Mouse (Mus musculus) MEL (cell line): ENCODE data around the gene Tent5b. TPM values are rescaled to one million over a fixed set of nuclear protein-coding genes. Genes with fewer than 3 reads are reported as not detected.
A peak's percentile ranks its signal among the peaks of the same experiment; 100 is the strongest.

Experiments
- DNase-seq: peaks from one replicate; pipeline ENCODE4 v3.0.0; 2011; ENCODE audit warnings: low read depth, low spot score
- H3K27ac ChIP-seq: 2 replicates; pipeline ENCODE4 v1.5.1; 2012; ENCODE audit warnings: low read depth, mild to moderate bottlenecking, control low read depth, low read length, moderate library complexity; ENCODE audit not compliant: control insufficient read depth
- H3K27me3 ChIP-seq, 2 experiments: fragments of 150-350 bp in 1 of 2; sonication (generic) in 1 of 2; 2 replicates each; pipeline ENCODE4 v1.6.1; 2012; ENCODE audit warnings: low read length in 2 of 2, mild to moderate bottlenecking in 2 of 2, improper control_type of control experiment in 1 of 2, moderate library complexity in 1 of 2; ENCODE audit not compliant: insufficient read depth in 2 of 2, control insufficient read depth in 1 of 2
- H3K36me3 ChIP-seq, 2 experiments: 2 replicates each; pipeline ENCODE4 v1.6.1; 2012 to 2014; ENCODE audit warnings: low read length in 2 of 2, improper control_type of control experiment in 1 of 2, inconsistent platforms in 1 of 2, mild to moderate bottlenecking in 1 of 2; ENCODE audit not compliant: insufficient read depth in 2 of 2, control insufficient read depth in 1 of 2
- H3K4me1 ChIP-seq, 2 experiments: fragments of 150-350 bp in 1 of 2; sonication (generic) in 1 of 2; 2 replicates each; pipeline ENCODE4 v1.6.1; 2012; ENCODE audit warnings: low read length in 2 of 2, improper control_type of control experiment in 1 of 2, mild to moderate bottlenecking in 1 of 2; ENCODE audit not compliant: insufficient read depth in 2 of 2, control insufficient read depth in 1 of 2
- H3K4me3 ChIP-seq, 2 experiments: fragments of 150-350 bp in 1 of 2; sonication (generic) in 1 of 2; 2 replicates each; pipeline ENCODE4 v1.5.1; 2012; ENCODE audit warnings: low read depth in 2 of 2, low read length in 2 of 2, mild to moderate bottlenecking in 2 of 2, moderate library complexity in 2 of 2, control low read depth in 1 of 2, improper control_type of control experiment in 1 of 2; ENCODE audit not compliant: control insufficient read depth in 1 of 2, insufficient read depth in 1 of 2
- H3K79me2 ChIP-seq: 2 replicates; pipeline ENCODE4 v1.6.1; 2012; ENCODE audit warnings: mild to moderate bottlenecking, low read length, moderate library complexity; ENCODE audit not compliant: control insufficient read depth, poor library complexity, insufficient read depth
- H3K9ac ChIP-seq: 2 replicates; pipeline ENCODE4 v1.6.1; 2012; ENCODE audit warnings: low read depth, mild to moderate bottlenecking, control low read depth, low read length, moderate library complexity; ENCODE audit not compliant: control insufficient read depth, poor library complexity, severe bottlenecking
- H3K9me3 ChIP-seq: fragments of 150-350 bp; sonication (generic); replicated peaks from 2 replicates; pipeline ENCODE4 v1.6.1; 2012; ENCODE audit warnings: mild to moderate bottlenecking, low read length, improper control_type of control experiment, moderate library complexity; ENCODE audit not compliant: insufficient read depth
- BHLHE40 ChIP-seq: IDR thresholded peaks from 2 replicates; pipeline ENCODE4 v1.6.1; 2012; ENCODE audit warnings: low read depth, mild to moderate bottlenecking, inconsistent platforms, low read length, improper control_type of control experiment, borderline replicate concordance
- CHD1 ChIP-seq: IDR thresholded peaks from 2 replicates; pipeline ENCODE4 v1.6.1; 2012; ENCODE audit warnings: low read depth, mild to moderate bottlenecking, inconsistent platforms, low read length, improper control_type of control experiment
- E2F4 ChIP-seq: IDR thresholded peaks from 2 replicates; pipeline ENCODE4 v1.6.1; 2011; ENCODE audit warnings: low read depth, low read length, improper control_type of control experiment, borderline replicate concordance
- ELF1 ChIP-seq: IDR thresholded peaks from 2 replicates; pipeline ENCODE4 v1.6.1; 2014; ENCODE audit warnings: low read depth, mild to moderate bottlenecking, inconsistent platforms, low read length, improper control_type of control experiment, moderate library complexity
- EP300 ChIP-seq, 2 experiments: IDR thresholded peaks; 2 replicates each; pipeline ENCODE4 v1.6.1; 2011; ENCODE audit warnings: improper control_type of control experiment in 2 of 2, low read length in 2 of 2, low read depth in 1 of 2, mild to moderate bottlenecking in 1 of 2
- GATA1 ChIP-seq: IDR thresholded peaks from 2 replicates; pipeline ENCODE4 v1.6.1; 2011; ENCODE audit warnings: low read depth, low read length, improper control_type of control experiment
- JUND ChIP-seq: IDR thresholded peaks from 2 replicates; pipeline ENCODE4 v1.6.1; 2011; ENCODE audit warnings: low read depth, mild to moderate bottlenecking, improper control_type of control experiment, low read length
- KAT2A ChIP-seq: conservative IDR thresholded peaks from 2 replicates; pipeline ENCODE4 v1.6.1; 2012; ENCODE audit warnings: low read depth, low read length, improper control_type of control experiment, inconsistent platforms
- NELFE ChIP-seq: IDR thresholded peaks from 2 replicates; pipeline ENCODE4 v1.6.1; 2011; ENCODE audit warnings: low read depth, low read length, improper control_type of control experiment
- NRF1 ChIP-seq: IDR thresholded peaks from 2 replicates; pipeline ENCODE4 v1.6.1; 2014; ENCODE audit warnings: low read depth, mild to moderate bottlenecking, inconsistent platforms, low read length, improper control_type of control experiment, moderate library complexity; ENCODE audit not compliant: poor library complexity, insufficient read depth, severe bottlenecking
- POLR2A ChIP-seq, 2 experiments: IDR thresholded peaks; 2 replicates each; pipeline ENCODE4 v1.6.1; 2011 to 2012; ENCODE audit warnings: low read length in 2 of 2, mild to moderate bottlenecking in 2 of 2, control low read depth in 1 of 2, improper control_type of control experiment in 1 of 2, low read depth in 1 of 2, moderate library complexity in 1 of 2; ENCODE audit not compliant: control insufficient read depth in 1 of 2, insufficient read depth in 1 of 2, poor library complexity in 1 of 2
- POLR2AphosphoS2 ChIP-seq: IDR thresholded peaks from 2 replicates; pipeline ENCODE4 v1.6.1; 2011; ENCODE audit warnings: low read length, improper control_type of control experiment
- RCOR1 ChIP-seq: IDR thresholded peaks from 2 replicates; pipeline ENCODE4 v1.6.1; 2012; ENCODE audit warnings: low read depth, mild to moderate bottlenecking, inconsistent platforms, low read length, improper control_type of control experiment
- SIN3A ChIP-seq: IDR thresholded peaks from 2 replicates; pipeline ENCODE4 v1.6.1; 2012; ENCODE audit warnings: low read length, improper control_type of control experiment, inconsistent platforms
- TAL1 ChIP-seq: IDR thresholded peaks from 2 replicates; pipeline ENCODE4 v1.6.1; 2012; ENCODE audit warnings: mild to moderate bottlenecking, inconsistent platforms, low read length, moderate library complexity, mixed read lengths
- TBP ChIP-seq: IDR thresholded peaks from 2 replicates; pipeline ENCODE4 v1.8.0; 2011; ENCODE audit warnings: low read depth, low read length, improper control_type of control experiment
- TCF12 ChIP-seq: IDR thresholded peaks from 2 replicates; pipeline ENCODE4 v1.6.1; 2014; ENCODE audit warnings: low read depth, mild to moderate bottlenecking, inconsistent platforms, low read length, improper control_type of control experiment, moderate library complexity
- UBTF ChIP-seq: IDR thresholded peaks from 2 replicates; pipeline ENCODE4 v1.6.1; 2012; ENCODE audit warnings: low read depth, mild to moderate bottlenecking, inconsistent platforms, low read length, improper control_type of control experiment, moderate library complexity, borderline replicate concordance; ENCODE audit not compliant: insufficient read depth
- USF1 ChIP-seq: IDR thresholded peaks from 2 replicates; pipeline ENCODE4 v1.6.1; 2014; ENCODE audit warnings: low read depth, mild to moderate bottlenecking, inconsistent platforms, low read length, improper control_type of control experiment, moderate library complexity
- ZC3H11A ChIP-seq: IDR thresholded peaks from 2 replicates; pipeline ENCODE4 v1.6.1; 2012; ENCODE audit warnings: low read depth, mild to moderate bottlenecking, inconsistent platforms, low read length, improper control_type of control experiment
- ZMIZ1 ChIP-seq: IDR thresholded peaks from 2 replicates; pipeline ENCODE4 v1.6.1; 2012; ENCODE audit warnings: low read depth, mild to moderate bottlenecking, inconsistent platforms, low read length, improper control_type of control experiment, moderate library complexity
- polyA plus RNA-seq, 2 experiments: library from polyadenylated mRNA; stranded (reverse) in 1 of 2; unstranded in 1 of 2; fragments of >175 nt in 1 of 2; fragments of >200 nt in 1 of 2; gene quantifications; 2 replicates each; pipeline versions ENCODE4 v1.2.1 to v1.2.4; 2012; ENCODE audit warnings: low replicate concordance in 2 of 2, low read depth in 1 of 2; ENCODE audit not compliant: insufficient read length in 2 of 2, insufficient read depth in 1 of 2, missing spikeins in 1 of 2
- total RNA-seq: library from RNA; depleted of rRNA; stranded (reverse); fragments of 300-350 nt; gene quantifications from 2 replicates; pipeline ENCODE4 v1.2.3, GENCODE M21; 2012

Gene Tent5b
- total and polyA plus RNA-seq, 3 experiments, result 2.5 to 3.6 TPM; not detected in 1

DNA sequence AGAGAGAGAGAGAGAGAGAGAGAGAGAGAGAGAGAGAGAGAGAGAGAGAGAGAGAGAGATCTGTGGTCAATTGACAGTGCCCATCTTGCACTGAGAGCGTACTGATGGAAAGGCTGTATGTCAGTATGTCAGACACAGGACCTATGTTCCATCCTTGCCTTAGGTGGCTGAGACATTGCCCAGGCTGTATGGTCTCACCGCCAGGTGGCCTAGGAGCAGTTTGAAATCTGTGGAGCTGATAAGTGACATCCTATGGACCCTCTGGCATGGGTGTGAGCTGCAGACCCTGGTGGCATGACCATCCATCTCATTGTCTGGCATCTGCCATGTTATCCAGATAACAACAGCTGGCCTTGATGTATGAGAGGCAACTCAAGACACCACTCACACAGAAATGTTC lies 6.1 kb upstream of the Tent5b start:
- Histone ChIP-seq H3K4me1 (no peaks in the 10 kb centered on the region), H3K79me2 (no peaks in the 10 kb centered on the region), H3K9me3 (no peaks in the 10 kb centered on the region), H3K9ac (no peak overlapping the region), H3K4me3 (no peak overlapping the region), H3K27ac (no peak overlapping the region), H3K36me3 (no peaks in the 10 kb centered on the region), H3K27me3 (peaks cover 0 to 5% of the 10 kb centered on the region in 2 experiments; a peak in 2 of 4 replicates)
- TF ChIP-seq ELF1 (no peak), SIN3A (no peak), NELFE (no peak), BHLHE40 (no peak), GATA1 (no peak), NRF1 (no peak), TBP (no peak), EP300 (IDR thresholded peaks at IDR 0.05; ENCODE audit: low read depth in 1 of 2, low read length in 2 of 2) (no peak), POLR2A (IDR thresholded peaks at IDR 0.05; ENCODE audit: control insufficient read depth in 1 of 2, insufficient read depth in 1 of 2, low read depth in 1 of 2, low read length in 2 of 2, poor library complexity in 1 of 2) (no peak)
- DNase-seq, result no peak

DNA sequence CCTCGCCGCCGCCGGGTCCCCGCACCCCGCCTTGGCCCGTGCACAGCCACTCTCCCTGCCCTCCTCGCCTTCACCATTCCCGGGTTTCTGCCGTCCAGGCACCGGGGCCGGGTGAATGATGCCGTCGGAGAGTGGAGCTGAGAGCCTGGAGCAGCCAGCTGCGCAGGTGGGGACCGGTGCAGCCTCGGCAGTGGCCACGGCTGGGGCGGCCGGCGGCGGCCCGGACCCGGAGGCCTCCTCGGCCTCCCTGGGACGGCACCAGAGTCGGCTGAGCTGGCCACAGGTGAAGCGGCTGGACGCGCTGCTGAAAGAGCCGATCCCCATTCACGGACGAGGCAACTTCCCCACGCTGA lies 229 bp downstream of the Tent5b start:
- H3K4me3 ChIP-seq, result peak overlapping the region; percentile 56 to 69
- no peak for TF ChIP-seq TCF12
- 0 out of 2 replicates have a peak, but pooled peaks have one; percentile 7 for TF ChIP-seq UBTF
- TF ChIP-seq, all 39 proteins: peak for 1
- no peak for DNase-seq
- H3K9ac ChIP-seq, result peak overlapping the region; percentile 73
- H3K79me2 ChIP-seq, result no peaks in the 10 kb centered on the region
- peaks cover 0 to 4% of the 10 kb centered on the region in 2 experiments; a peak in 1 of 4 replicates for H3K4me1 ChIP-seq
- H3K27ac ChIP-seq, result no peak overlapping the region
- H3K9me3 ChIP-seq, result no peaks in the 10 kb centered on the region
- peaks cover 0 to 5% of the 10 kb centered on the region in 2 experiments; a peak in 2 of 4 replicates for H3K27me3 ChIP-seq
- H3K36me3 ChIP-seq, result no peaks in the 10 kb centered on the region

DNA sequence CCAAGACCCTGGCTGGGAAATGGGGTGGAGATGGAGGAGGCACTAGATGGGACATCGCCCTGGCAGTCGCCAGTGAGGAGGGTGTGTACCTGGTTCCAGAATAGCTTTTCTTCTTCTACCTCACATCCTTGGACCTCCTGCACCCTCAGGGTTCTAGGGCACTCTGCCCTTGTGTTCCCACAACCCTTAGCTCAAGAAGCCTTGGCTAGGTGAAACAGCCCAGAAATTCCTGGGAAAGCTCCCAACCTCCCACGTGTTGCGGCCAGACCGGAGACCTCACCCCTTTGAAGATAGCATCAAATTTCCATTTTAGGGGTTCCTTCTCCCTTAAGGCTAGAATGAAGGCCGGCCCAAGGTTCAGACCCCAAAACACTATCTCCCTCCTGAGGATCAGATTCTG lies 822 bp downstream of the Tent5b start:
- Histone ChIP-seq H3K36me3 (no peaks in the 10 kb centered on the region), H3K27ac (no peak overlapping the region), H3K27me3 (peaks cover 0 to 5% of the 10 kb centered on the region in 2 experiments; a peak in 2 of 4 replicates), H3K9ac (peak overlapping the region; percentile 73; the same call in 1 of the 2 replicates), H3K4me1 (peaks cover 0 to 4% of the 10 kb centered on the region in 2 experiments; a peak in 1 of 4 replicates), H3K79me2 (no peaks in the 10 kb centered on the region), H3K9me3 (no peaks in the 10 kb centered on the region), H3K4me3 (peak overlapping the region; percentile 56 to 69; a peak in 3 of 4 replicates)
- DNase-seq, result no peak
- no peak for TF ChIP-seq USF1
- no peak for TF ChIP-seq E2F4
- no peak for TF ChIP-seq ZC3H11A
- no peak for TF ChIP-seq UBTF
- no peak for TF ChIP-seq TAL1
- no peak for TF ChIP-seq RCOR1
- TF ChIP-seq KAT2A, result no peak
- no peak for TF ChIP-seq JUND
- no peak for TF ChIP-seq ELF1
- no peak for TF ChIP-seq CHD1
- no peak for TF ChIP-seq POLR2A (IDR thresholded peaks at IDR 0.05; ENCODE audit: control insufficient read depth in 1 of 2, insufficient read depth in 1 of 2, low read depth in 1 of 2, low read length in 2 of 2, poor library complexity in 1 of 2)
- no peak for TF ChIP-seq POLR2AphosphoS2
- no peak for TF ChIP-seq ZMIZ1
